Mouse (Mus musculus): ENCODE results near the gene Sema4c. TPM values are rescaled to one million over a fixed set of nuclear protein-coding genes. Genes with fewer than 3 reads are reported as not detected.

The Sema4c gene
- polyA plus RNA-seq, 1 experiment: 4.7 TPM

- 89% methylated on average over 5 of the region's 5 CpGs for WGBS
- DNase-seq (ENCODE audit: low read depth, low spot score): no peak
These were observed 1.7 kb upstream of the Sema4c start for GRCm38 (mm10) chr1:36559888-36560287.

GRCm38 (mm10) chr1:36559256-36559655 is 1.1 kb upstream of the Sema4c start:
- 66% methylated on average over 4 of the region's 4 CpGs for WGBS
- no peak for DNase-seq (ENCODE audit: low read depth, low spot score)

DNA sequence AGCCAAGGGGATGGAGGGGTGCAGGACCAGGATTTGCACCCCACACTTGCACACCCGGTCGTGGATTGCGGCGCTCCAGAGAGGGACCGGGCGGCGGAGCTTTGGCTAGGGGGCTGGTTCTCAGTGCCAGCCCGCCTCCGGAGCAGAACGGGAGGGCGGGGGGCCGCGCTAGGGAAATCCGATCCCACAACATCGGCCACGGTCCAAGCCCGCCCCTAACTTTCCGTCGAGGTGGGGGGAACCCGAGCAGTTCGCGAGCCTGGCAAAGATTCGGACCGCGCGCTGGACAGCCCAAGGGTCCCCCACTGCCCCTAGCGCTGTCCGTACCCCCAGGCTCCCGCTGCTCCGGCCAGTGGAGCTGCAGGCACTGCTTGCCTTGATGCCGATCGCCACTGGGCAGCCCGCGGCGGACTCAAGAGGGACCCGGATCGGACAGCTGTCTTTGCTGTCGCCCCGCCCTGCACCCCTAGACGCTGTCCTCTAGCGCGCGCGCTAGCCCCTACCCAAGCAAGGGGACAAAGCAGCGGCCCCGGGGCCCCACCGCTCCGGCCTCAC is 615 bp downstream of the Sema4c start:
- no peak for DNase-seq (ENCODE audit: low read depth, low spot score)
- WGBS: under 1% methylated on average over 48 of the region's 48 CpGs

- WGBS: under 1% methylated on average over 52 of the region's 52 CpGs
- DNase-seq (ENCODE audit: low read depth, low spot score): no peak
These were observed 1.3 kb downstream of the Sema4c start for GRCm38 (mm10) chr1:36556553-36557456.

GRCm38 (mm10) chr1:36555798-36556395 is 2.3 kb downstream of the Sema4c start:
- 25% methylated on average over 8 of the region's 8 CpGs for WGBS

DNA sequence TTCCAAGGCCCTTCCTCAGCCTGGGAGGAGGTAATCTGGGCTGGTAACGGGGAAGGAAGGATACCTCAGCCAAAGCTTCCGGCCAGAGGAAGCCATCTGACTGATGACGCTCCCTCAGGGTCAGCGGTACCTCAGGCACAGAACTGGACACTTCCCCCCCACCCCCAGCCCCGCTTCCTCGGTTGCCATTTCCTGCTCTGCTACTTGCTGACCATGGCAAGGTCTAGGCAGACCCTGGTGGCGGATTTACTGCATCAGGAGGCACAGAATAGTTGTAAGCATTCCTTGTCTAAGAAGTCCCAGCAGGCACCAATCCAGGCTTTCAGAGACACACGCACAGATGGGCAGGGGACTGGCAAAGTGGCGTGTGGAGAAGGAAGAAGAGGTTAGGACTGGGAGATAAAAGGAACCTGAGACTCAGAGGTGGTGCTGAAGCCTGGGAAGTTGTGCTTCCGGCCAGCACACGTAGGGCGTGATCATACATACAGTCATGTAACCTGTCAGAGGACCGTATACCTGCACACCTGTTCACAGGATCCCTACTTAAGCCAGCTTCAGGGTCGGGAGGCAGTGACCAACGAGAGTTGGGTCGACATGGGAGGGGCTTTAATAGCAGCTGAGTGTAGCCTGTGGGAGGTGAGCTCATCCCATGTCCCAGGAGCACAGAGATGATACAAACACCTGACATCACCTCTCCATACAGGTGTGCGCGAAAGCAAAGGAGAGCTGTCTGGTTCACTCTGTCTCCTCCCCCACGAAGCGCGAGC is 3.3 kb downstream of the Sema4c start:
- no peak for DNase-seq (ENCODE audit: low read depth, low spot score)
- WGBS: 73% methylated on average over 21 of the region's 21 CpGs

More at GRCm38 (mm10) chr1:36555798-36556395, 2.3 kb downstream of the Sema4c start:
- no peak for DNase-seq (ENCODE audit: low read depth, low spot score)

DNA sequence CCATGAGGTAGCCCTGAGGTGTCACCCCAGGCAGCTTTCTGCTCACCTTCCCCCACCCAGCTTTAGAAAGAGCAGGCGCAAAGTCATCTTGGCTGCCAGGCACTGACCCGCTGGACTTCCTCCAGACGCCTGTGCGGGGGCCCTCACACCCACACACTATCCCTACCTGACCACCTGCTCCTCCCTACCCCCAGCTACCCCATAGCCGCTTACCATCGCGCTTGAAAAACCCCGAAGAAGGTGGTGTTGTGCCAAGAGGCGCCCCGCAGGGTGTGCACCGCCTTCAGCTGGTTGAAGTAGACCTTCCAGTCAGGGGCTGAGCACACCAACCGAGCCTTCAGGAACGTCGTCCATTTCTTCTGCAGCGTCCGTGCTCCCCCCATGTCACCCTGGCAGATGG is 5.6 kb downstream of the Sema4c start:
- WGBS: 80% methylated on average over 16 of the region's 16 CpGs

DNA sequence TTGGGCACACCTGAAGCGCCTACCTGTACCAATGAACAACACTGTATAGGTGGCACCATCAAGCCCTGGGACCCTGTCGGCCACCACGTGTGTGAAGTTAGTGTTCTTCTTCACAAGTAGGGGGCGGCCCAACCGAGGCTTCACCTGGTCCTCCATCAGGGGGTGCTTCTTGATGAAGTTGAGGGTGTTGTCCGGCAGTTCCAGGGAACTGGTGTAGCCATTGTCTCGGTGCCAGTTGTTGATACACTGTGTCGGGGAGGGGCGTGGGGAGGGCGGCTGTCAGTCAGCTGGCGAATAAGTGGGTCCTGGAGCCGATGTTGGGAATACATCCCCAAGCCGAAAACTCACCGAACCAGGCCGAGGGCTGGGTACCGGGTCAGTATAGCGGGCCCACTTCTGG is 6.2 kb downstream of the Sema4c start:
- no peak for DNase-seq (ENCODE audit: low read depth, low spot score)
- WGBS: 80% methylated on average over 17 of the region's 17 CpGs

More for the DNA sequence above, 5.6 kb downstream of the Sema4c start:
- DNase-seq (ENCODE audit: low read depth, low spot score): no peak

DNA sequence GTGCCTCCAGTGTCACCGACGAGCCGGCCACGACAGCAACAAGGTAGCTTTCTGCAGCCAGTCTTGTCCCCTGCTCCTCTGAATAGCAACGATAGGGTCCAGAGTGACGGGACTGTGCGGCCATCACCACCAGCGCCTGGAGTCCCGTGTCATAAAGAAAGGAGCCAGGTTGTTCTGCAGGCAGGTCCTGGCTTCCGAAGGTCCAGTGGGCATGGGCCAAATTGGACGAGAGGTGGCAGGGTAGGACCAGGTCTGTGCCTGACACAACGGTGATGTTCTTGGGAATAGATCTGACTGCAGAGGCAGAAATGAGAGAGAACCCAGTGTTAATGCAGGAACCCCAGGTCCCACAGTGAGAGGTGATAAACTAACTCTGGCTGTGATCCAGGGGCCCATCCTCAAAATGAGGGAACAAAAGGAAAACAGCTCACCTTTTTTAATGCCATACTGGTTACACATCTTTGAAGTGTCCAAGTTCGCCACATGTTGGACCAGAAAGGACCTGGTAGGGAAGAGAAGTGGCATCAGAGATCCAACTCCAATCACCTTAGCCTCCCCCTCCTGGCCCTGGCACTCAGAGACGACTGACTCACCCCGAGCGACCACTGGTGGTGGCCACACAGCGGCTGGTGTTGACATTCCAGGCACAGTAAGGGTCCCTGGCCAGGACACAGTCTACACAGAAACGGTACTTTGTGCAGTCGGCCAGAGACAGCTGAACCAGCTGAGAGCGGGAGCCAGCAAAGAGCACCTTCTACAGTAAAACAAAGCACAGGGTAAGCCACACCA is 7.9 kb downstream of the Sema4c start:
- WGBS: 80% methylated on average over 20 of the region's 20 CpGs
- no peak for DNase-seq (ENCODE audit: low read depth, low spot score)

GRCm38 (mm10) chr1:36549491-36549890 is 8.7 kb downstream of the Sema4c start:
- no peak for DNase-seq (ENCODE audit: low read depth, low spot score)
- WGBS: 70% methylated on average over 18 of the region's 18 CpGs

GRCm38 (mm10) chr1:36548771-36549170 is 9.4 kb downstream of the Sema4c start:
- WGBS: 64% methylated on average over 8 of the region's 8 CpGs

GRCm38 (mm10) chr1:36547981-36548598 is 10.1 kb downstream of the Sema4c start:
- 35% methylated on average over 9 of the region's 9 CpGs for WGBS
- no peak for DNase-seq (ENCODE audit: low read depth, low spot score)

More at GRCm38 (mm10) chr1:36548771-36549170, 9.4 kb downstream of the Sema4c start:
- DNase-seq (ENCODE audit: low read depth, low spot score): no peak

DNA sequence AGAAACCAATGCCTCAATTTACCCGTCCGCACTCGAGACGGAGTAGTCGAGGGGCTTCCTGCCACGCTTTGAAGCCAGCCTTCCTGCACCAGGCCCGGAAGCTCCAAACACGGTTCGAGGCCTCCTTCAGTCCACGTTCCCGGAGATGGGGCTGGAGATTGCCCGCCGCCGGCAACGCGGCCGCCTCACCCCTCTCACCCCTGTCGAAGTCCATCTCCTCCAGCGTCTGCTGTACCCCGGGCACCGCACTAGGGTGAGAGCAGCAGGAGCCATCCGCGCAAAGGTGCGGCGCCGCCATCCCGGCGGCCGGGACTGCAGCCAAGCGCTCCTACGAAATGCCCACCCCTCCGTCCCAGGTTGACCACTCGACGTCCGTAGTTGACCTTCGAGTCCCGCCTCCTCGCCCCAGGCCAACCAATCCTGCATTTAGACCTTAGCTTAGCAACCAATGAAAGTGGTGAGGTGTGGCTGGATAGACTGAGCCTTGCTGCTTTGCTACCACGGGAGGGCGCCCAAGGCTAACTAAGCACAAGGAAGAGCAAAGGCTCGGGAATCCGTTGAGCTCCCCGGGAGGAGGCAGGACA is 11.2 kb downstream of the Sema4c start, which contains the start of gene Ankrd39:
Gene Ankrd39 (minus strand): TSS at position 558 of the 584 bp plus-strand sequence.
- peak; percentile 97 for DNase-seq (ENCODE audit: low read depth, low spot score)
- WGBS: under 1% methylated on average over 43 of the region's 43 CpGs

DNA sequence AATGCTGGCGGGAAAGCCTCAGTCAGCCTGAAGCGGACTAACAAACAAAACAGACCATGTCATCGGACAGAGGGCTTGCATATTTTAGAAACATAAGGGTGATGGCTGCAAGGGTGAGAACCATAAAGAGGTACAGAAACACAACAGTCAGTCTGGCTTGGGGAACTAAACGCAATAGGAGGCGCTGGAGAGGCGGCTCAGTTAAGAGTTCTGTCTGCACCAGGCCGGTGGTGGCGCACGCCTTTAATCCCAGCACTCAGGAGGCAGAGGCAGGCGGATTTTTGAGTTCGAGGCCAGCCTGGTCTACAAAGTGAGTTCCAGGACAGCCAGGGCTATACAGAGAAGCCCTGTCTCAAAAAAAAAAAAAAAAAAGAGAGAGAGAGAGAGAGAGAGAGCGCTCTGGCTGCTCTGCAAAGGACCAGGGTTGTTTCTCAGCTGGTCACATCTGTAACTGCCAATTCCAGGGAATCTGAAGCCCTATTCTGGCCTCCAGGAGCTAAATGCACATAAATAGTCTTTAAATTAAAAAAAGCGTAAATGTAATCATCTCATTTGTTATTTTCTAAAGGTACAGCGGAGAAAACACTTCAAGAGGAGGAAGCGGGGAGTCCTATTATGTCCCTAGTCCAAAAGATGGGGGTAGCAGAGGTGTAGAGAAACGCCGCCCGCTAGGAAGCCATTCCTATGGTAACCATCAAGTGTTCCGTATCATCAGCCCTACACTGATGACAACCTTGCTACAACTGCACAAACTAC is 12.1 kb downstream of the Sema4c start:
- no peak for DNase-seq (ENCODE audit: low read depth, low spot score)
- WGBS: 66% methylated on average over 19 of the region's 19 CpGs

DNA sequence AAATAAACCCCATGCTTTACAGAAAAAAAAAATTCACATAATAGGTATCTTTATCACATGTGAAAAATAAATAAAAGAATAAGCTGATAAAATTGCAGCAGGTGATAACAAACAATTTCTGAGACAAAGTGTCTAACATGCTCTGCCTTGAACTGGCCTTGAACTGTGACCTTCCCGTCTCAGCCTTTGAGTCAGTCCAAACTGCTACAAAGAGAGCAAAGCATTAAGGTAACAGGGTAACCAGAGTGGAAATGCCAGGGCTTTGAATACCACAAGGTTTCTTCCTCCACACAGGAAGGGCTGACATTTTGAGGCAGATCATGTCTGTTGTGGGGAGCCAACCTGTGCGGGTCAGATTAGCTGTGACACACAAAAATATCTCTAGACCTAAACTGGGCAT is 12.8 kb downstream of the Sema4c start:
- DNase-seq (ENCODE audit: low read depth, low spot score): no peak
- WGBS: 78% methylated on average over 2 of the region's 2 CpGs

GRCm38 (mm10) chr1:36542925-36543324 is 15.2 kb downstream of the Sema4c start:
- WGBS: 85% methylated on average over 9 of the region's 9 CpGs

DNA sequence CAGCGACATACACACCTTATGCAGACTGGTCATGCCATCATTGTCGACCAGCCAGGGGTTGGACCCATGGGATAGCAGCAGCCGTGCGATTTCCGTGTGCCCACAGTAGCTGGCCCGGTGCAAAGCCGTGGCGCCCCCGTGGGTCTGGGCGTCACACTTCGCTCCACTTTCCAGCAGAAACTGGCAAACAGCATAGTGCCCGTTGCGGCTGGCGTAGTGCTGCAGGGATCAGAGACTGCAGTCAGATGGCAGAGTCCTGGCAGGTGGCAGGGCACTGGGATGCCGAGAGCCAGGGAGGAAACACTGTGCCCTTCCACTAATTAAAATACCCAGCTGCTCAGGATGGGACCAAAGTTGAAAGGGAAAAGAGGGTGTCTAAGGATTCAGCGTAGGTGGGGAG is 16.3 kb downstream of the Sema4c start:
- 95% methylated on average over 16 of the region's 16 CpGs for WGBS

More at GRCm38 (mm10) chr1:36542925-36543324, 15.2 kb downstream of the Sema4c start:
- no peak for DNase-seq (ENCODE audit: low read depth, low spot score)

More for the DNA sequence above, 16.3 kb downstream of the Sema4c start:
- DNase-seq (ENCODE audit: low read depth, low spot score): no peak
